Mouse (Mus musculus): ENCODE data around the gene Nlrp6. TPM values are rescaled to one million over a fixed set of nuclear protein-coding genes. Genes with fewer than 3 reads are reported as not detected.
"Not testable (repeated sequence)": the region's sequence is repeated elsewhere in the genome, so short reads cannot be mapped to it uniquely, and the experiment has no call there.

Nlrp6 gene
- polyA plus RNA-seq, 1 experiment from 2014 or later, result 0.23 TPM

DNA sequence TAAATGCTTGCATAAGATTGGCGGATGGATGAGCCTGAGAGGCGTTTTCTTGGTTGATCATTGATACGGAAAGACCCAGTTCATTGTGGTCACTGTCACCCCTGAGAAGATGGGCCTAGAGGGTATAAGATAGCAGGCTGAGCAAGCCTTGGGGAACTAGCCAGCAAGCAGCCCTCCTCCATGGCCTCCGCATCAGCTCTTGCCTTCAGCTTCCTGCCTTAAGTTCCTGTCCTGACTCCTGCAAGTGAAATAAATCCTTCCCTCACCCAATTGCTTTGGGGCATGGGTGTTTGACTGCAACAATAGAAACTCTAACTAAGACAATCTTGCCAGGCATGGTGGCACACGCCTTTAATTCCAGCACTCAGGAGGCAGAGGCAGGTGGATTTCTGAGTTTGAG is 39.3 kb downstream of the Nlrp6 start:
- WGBS, result 75% methylated on average over 5 of the region's 5 CpGs
- no peak for ATAC-seq (ENCODE audit: insufficient number of reproducible peaks, low FRiP score)

DNA sequence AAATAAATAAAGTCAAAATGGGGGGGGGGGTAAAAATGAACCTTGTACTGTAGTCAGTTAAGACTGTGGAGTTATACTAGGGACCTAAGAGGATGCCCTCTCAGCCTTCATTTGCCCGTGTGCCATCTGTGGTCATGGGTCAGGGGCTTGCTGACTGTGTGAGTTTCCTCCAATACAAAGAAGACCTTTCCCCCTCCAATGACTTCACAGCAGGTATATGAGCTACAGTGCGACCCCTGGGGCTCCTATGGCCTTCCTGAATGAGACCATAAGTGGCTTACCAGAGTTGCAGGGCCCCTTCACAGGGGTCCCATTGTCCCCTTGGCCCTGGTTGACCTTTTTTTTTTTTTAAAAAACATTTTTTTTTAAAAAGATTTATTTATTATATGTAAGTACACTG is 40.7 kb downstream of the Nlrp6 start:
- ATAC-seq (ENCODE audit: insufficient number of reproducible peaks, low FRiP score), result no peak
- Histone ChIP-seq H3K4me3 (no peak overlapping the region), H3K36me3 (no peaks in the 10 kb centered on the region), H3K9me3 (replicated peaks) (no peaks in the 10 kb centered on the region), H3K9ac (no peak overlapping the region), H3K4me2 (no peak overlapping the region), H3K4me1 (replicated peaks) (peaks cover 2% of the 10 kb centered on the region; the same call in 1 of the 2 replicates), H3K27me3 (replicated peaks) (peaks cover 21% of the 10 kb centered on the region), H3K27ac (ENCODE audit: poor library complexity, severe bottlenecking) (no peak overlapping the region)
- 74% methylated on average over 2 of the region's 2 CpGs for WGBS

More for the DNA sequence above, 39.3 kb downstream of the Nlrp6 start:
- Histone ChIP-seq H3K36me3 (no peaks in the 10 kb centered on the region), H3K4me1 (replicated peaks) (peaks cover 11% of the 10 kb centered on the region), H3K27ac (ENCODE audit: poor library complexity, severe bottlenecking) (no peak overlapping the region), H3K4me2 (no peak overlapping the region), H3K27me3 (replicated peaks) (peaks cover 18% of the 10 kb centered on the region), H3K9me3 (replicated peaks) (no peaks in the 10 kb centered on the region), H3K4me3 (no peak overlapping the region), H3K9ac (no peak overlapping the region)

DNA sequence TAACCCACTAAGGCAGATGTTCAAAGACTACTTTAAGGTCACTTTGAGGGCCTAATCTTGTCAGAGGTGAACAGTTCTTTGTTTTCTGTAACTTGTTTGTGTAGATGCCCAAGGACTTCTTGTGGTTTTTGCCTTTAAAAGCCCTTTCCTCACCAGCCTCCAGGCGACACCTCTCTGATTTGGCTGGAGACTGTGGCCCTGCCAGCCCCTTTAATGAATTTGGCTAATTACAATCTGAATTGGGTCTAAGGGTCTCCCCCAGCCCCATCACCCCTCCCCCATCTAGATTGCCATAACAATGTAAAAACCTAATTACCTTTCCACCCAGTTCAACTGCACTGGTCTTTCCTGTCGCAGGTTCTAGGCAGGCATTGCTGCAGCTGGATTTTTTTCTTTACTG is 42.0 kb downstream of the Nlrp6 start:
- H3K9ac ChIP-seq, result no peak overlapping the region
- H3K27me3 ChIP-seq (replicated peaks), result peaks cover 35% of the 10 kb centered on the region
- WGBS, result 75% methylated on average over 2 of the region's 2 CpGs
- no peak for ATAC-seq (ENCODE audit: insufficient number of reproducible peaks, low FRiP score)
- no peaks in the 10 kb centered on the region for H3K36me3 ChIP-seq
- H3K4me3 ChIP-seq, result no peak overlapping the region
- no peaks in the 10 kb centered on the region for H3K9me3 ChIP-seq (replicated peaks)
- H3K4me2 ChIP-seq, result no peak overlapping the region
- 0 out of 2 replicates have a peak, but pooled peaks cover 2% of the 10 kb centered on the region for H3K4me1 ChIP-seq (replicated peaks)
- H3K27ac ChIP-seq (ENCODE audit: poor library complexity, severe bottlenecking), result no peak overlapping the region

DNA sequence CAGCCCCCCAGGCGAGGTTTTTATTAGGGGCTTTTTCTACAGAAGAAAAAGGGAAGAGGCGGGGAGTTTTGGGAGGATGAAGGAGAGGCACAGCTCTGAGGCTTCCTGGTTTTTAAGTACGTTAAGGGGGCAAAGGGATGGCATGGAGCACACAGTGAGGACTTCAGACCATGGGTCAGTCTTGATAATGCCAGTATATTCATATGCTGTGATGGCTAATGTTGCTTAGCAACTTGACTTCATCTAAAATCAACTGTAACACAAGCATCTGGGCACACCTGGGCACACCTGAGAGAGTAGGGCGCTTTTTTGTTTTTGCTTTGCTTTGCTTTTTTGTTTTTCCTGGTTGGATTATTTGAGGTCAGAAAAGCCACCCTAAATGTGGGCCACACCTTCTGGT is 46.2 kb downstream of the Nlrp6 start, which contains the start of gene Ifitm1:
TSS of gene Ifitm1 (plus strand) at position 301 of the 400 bp plus-strand sequence.
- peaks cover 50% of the 10 kb centered on the region for H3K27me3 ChIP-seq (replicated peaks)

DNA sequence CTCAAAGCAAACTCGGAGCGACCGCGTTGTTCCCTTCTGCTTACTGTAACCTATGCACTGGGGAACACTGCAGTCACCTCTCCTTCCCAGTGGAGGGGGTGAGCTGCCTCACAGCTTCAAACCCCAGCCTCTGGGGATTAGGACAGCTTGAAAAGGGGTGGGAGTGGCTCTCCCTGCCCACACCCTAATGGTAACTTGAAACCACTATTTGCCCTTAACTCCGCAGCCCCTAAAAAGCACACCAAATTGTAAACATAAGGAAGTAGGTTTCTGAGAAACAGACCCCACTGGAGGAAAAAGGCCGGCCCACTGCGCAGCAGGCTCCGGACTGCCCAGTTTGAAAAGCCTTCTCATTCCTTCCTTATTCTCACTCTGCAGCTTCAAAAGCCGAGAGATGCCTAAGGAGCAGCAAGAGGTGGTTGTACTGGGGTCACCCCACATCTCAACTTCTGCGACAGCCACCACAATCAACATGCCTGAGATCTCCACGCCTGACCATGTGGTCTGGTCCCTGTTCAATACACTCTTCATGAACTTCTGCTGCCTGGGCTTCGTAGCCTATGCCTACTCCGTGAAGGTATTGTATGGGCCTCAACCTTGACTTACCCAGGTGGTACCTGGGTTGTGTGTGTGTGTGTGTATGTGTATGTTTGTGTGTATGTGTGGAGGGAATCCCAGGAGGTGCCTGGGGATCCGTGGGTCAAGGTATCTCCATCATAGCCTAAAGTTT is 47.3 kb downstream of the Nlrp6 start:
- H3K9ac ChIP-seq, result no peak overlapping the region
- WGBS, result 12% methylated on average over 14 of the region's 14 CpGs
- peaks cover 52% of the 10 kb centered on the region for H3K27me3 ChIP-seq (replicated peaks)
- ATAC-seq (ENCODE audit: insufficient number of reproducible peaks, low FRiP score), result no peak
- H3K36me3 ChIP-seq, result no peaks in the 10 kb centered on the region
- no peak overlapping the region for H3K4me3 ChIP-seq
- no peak overlapping the region for H3K4me2 ChIP-seq
- peaks cover 16% of the 10 kb centered on the region for H3K4me1 ChIP-seq (replicated peaks)
- no peak overlapping the region for H3K27ac ChIP-seq (ENCODE audit: poor library complexity, severe bottlenecking)
- no peaks in the 10 kb centered on the region for H3K9me3 ChIP-seq (replicated peaks)

More for the DNA sequence above, 46.2 kb downstream of the Nlrp6 start, which contains the start of gene Ifitm1:
- H3K4me1 ChIP-seq (replicated peaks), result peaks cover 16% of the 10 kb centered on the region
- no peak within 1 kb of the TSS for H3K4me3 ChIP-seq
- ATAC-seq (ENCODE audit: insufficient number of reproducible peaks, low FRiP score), result no peak
- 73% methylated on average over 4 of the region's 4 CpGs for WGBS
- no peaks in the 10 kb centered on the region for H3K9me3 ChIP-seq (replicated peaks)
- no peaks in the 10 kb centered on the region for H3K36me3 ChIP-seq
- no peak within 1 kb of the TSS for H3K27ac ChIP-seq (ENCODE audit: poor library complexity, severe bottlenecking)
- H3K9ac ChIP-seq, result no peak within 1 kb of the TSS
- no peak within 1 kb of the TSS for H3K4me2 ChIP-seq

DNA sequence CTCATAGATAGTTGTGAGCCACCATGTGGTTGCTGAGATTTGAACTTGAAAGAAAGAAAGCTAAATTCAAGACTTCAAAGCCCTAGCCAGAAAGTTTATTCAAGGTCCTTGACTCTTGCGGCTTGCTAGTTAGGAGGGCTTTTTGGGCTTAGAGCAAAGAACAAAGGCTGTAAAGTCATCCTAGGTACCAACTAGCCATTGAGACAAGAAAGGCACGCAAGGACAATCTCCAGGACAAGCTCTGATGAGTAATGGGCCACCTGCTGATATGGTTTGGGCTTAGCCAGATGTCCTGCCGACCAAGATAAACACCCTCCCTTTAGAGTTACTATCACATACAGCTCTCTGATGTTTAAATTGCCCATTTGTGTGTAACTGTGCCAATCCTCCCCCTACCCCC is 48.0 kb downstream of the Nlrp6 start:
- not testable (repeated sequence) for H3K4me3 ChIP-seq; H3K4me2 ChIP-seq; H3K9ac ChIP-seq; H3K9me3 ChIP-seq (replicated peaks); H3K36me3 ChIP-seq; H3K27ac ChIP-seq (ENCODE audit: poor library complexity, severe bottlenecking); ATAC-seq (ENCODE audit: insufficient number of reproducible peaks, low FRiP score)
- 12% methylated on average over 3 of the region's 3 CpGs for WGBS
- Histone ChIP-seq H3K27me3 (replicated peaks) (peaks cover 57% of the 10 kb centered on the region), H3K4me1 (replicated peaks) (peaks cover 16% of the 10 kb centered on the region)

DNA sequence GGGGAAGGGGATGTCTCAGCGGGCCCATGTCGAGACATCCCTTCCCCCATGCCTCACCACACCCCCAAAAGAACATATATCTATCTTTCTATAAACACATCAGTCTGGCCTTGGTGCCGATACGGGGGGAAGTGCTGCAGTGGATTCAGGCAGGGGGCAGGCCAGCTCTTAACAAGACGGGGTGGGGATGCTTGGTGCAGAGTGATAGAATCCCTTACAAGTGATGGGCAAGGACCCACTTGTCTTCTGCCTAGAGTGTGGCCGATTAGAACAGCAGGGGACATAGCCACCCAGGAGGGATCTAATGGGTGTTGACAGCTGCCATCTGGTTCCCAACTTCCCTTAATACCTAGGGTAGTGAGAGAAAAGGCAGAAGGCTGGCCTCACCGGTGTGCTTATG is 50.2 kb downstream of the Nlrp6 start:
- no peak overlapping the region for H3K27ac ChIP-seq (ENCODE audit: poor library complexity, severe bottlenecking)
- H3K9me3 ChIP-seq (replicated peaks), result no peaks in the 10 kb centered on the region
- H3K27me3 ChIP-seq (replicated peaks), result peaks cover 52% of the 10 kb centered on the region

DNA sequence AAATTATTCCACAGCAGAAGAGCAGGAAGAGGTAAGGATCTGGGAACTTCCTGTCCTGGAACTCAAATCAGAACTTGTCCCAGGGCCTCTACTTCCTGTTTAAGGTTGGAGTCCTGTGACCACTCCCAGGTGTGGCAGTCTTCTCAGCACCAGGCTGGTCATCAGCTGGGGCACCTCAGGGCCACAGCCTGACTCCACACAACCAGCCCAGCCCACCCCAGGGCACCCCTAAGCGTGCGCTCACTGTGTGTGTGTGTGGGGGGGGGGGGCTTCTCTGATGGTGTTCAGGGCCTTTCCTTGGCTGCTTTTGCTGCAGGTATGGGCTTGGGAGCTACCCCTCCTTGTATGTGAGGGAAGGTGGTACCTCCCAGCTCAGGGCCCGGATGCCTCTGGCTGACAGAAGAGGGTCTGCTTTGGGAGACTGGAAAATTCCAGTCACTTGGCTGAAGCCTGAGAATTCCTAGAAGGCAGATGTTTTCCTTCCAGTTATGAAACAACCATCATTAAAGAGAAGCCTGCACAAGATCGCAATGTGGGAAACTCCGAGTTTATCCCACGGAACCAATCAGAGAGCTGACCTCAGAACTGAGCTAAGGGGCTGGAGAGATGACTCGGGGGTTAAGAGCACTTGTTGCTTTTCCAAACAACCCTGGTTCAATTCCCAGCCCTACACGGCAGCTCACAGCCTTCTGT is 50.9 kb downstream of the Nlrp6 start:
- ATAC-seq (ENCODE audit: insufficient number of reproducible peaks, low FRiP score), result peak; percentile 62; the same call in 1 of the 2 replicates
- no peaks in the 10 kb centered on the region for H3K9me3 ChIP-seq (replicated peaks)
- H3K9ac ChIP-seq, result no peak overlapping the region
- no peak overlapping the region for H3K4me2 ChIP-seq
- H3K27ac ChIP-seq (ENCODE audit: poor library complexity, severe bottlenecking), result peak overlapping the region; percentile 30
- H3K27me3 ChIP-seq (replicated peaks), result peaks cover 53% of the 10 kb centered on the region
- 53% methylated on average over 6 of the region's 8 CpGs for WGBS
- H3K4me1 ChIP-seq (replicated peaks), result peaks cover 16% of the 10 kb centered on the region
- H3K36me3 ChIP-seq, result no peaks in the 10 kb centered on the region
- H3K4me3 ChIP-seq, result no peak overlapping the region

More for the DNA sequence above, 50.2 kb downstream of the Nlrp6 start:
- WGBS, result 10% methylated on average over 7 of the region's 7 CpGs
- ATAC-seq (ENCODE audit: insufficient number of reproducible peaks, low FRiP score), result no peak
- Histone ChIP-seq H3K4me1 (replicated peaks) (peaks cover 16% of the 10 kb centered on the region), H3K36me3 (no peaks in the 10 kb centered on the region), H3K9ac (no peak overlapping the region), H3K4me2 (no peak overlapping the region), H3K4me3 (no peak overlapping the region)

DNA sequence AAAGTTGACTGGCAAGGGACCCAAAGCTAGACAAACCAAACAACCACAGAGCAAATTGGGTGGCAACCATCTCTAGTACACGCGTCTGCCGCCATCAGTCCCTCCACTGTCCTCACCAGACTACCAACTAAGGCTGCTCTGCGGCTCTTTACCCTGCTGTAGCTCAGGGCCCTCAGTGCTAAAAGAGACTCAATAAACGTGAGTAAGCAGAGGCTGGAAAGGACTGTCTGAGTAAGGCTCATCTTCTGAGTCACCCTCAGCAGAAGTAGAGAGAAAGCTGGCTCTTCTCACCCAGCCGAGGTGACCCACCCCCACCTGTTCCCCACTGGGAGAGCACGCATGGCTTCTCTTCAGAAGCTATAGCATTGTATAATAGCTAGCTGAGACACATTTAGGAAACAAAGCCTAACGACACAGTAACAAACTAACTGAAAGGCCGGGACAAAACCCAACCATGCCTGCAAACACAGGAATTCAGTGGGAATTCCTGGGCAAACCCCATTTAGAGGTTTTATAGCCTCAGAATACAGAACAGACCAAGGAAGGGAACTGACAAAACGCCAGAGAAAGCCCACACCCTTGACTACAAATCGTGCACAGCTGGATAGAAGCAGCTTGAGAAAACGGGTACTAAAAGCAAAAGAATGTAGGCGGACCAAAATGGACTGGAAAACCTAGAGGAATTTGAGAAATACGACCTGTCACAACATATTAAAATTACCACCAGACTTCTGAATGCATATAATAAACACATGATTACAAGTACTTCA is 52.9 kb downstream of the Nlrp6 start:
- ATAC-seq (ENCODE audit: insufficient number of reproducible peaks, low FRiP score), result no peak
- Histone ChIP-seq H3K36me3 (no peaks in the 10 kb centered on the region), H3K27me3 (replicated peaks) (peaks cover 35% of the 10 kb centered on the region), H3K9me3 (replicated peaks) (no peaks in the 10 kb centered on the region), H3K4me2 (no peak overlapping the region), H3K4me1 (replicated peaks) (peaks cover 11% of the 10 kb centered on the region), H3K27ac (ENCODE audit: poor library complexity, severe bottlenecking) (no peak overlapping the region), H3K4me3 (no peak overlapping the region), H3K9ac (no peak overlapping the region)
- WGBS, result 44% methylated on average over 14 of the region's 14 CpGs

DNA sequence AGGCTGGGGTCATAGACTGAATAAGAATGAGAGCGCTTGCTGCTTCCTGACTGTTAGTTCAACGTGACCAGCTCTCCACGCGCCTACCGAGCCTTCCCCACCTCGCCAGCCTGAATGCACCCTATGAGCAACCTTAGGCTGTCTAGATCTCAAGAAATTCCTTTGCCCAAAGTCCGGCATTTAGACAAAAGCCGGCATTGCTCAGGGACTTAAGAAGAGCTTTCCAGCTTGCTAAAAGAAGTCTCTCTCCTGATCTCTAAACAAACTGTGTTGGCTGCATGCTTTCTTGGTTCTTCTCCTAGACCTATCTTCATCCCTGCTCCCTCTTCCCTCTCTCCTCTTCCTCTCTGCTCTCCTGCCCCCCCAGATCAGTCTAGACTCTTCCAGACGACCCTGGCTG is 54.2 kb downstream of the Nlrp6 start:
- WGBS, result 13% methylated on average over 9 of the region's 9 CpGs
- peaks cover 11% of the 10 kb centered on the region for H3K4me1 ChIP-seq (replicated peaks)

DNA sequence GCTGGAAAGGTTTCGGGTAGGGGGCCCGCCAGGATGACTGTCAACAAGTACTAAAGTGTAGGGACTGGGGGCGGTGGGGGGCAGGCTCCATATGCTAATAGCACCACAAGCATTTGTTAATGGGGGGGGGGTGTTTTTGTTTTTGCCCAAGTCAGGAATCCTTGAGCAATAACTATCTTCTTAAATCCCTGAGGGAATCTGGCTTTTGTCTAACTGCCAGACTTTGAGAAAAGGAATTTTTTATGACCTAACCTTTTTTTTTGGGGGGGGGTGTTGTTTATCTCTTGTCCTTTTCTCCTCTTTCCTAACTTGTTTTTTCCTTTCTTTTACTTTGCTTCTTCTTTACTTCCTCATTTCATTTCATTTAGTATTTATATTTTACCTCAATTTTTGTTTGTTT is 54.8 kb downstream of the Nlrp6 start:
- H3K36me3 ChIP-seq, result no peaks in the 10 kb centered on the region
- H3K9ac ChIP-seq, result no peak overlapping the region
- H3K4me1 ChIP-seq (replicated peaks), result peaks cover 11% of the 10 kb centered on the region
- no peak for ATAC-seq (ENCODE audit: insufficient number of reproducible peaks, low FRiP score)
- H3K4me2 ChIP-seq, result no peak overlapping the region
- peaks cover 16% of the 10 kb centered on the region for H3K27me3 ChIP-seq (replicated peaks)
- WGBS, result 22% methylated on average over 3 of the region's 3 CpGs
- no peak overlapping the region for H3K4me3 ChIP-seq
- H3K9me3 ChIP-seq (replicated peaks), result no peaks in the 10 kb centered on the region
- H3K27ac ChIP-seq (ENCODE audit: poor library complexity, severe bottlenecking), result no peak overlapping the region

More for the DNA sequence above, 54.2 kb downstream of the Nlrp6 start:
- Histone ChIP-seq H3K9me3 (replicated peaks) (no peaks in the 10 kb centered on the region), H3K27ac (ENCODE audit: poor library complexity, severe bottlenecking) (no peak overlapping the region), H3K4me2 (no peak overlapping the region), H3K4me3 (no peak overlapping the region), H3K27me3 (replicated peaks) (peaks cover 21% of the 10 kb centered on the region), H3K9ac (no peak overlapping the region), H3K36me3 (no peaks in the 10 kb centered on the region)
- no peak for ATAC-seq (ENCODE audit: insufficient number of reproducible peaks, low FRiP score)

All from heart, embryonic 12.5 days (tissue).